Mouse (Mus musculus): ENCODE measurements around the gene Actr6. TPM values are rescaled to one million over a fixed set of nuclear protein-coding genes. Genes with fewer than 3 reads are reported as not detected.
"Not testable (repeated sequence)": the region's sequence is repeated elsewhere in the genome, so short reads cannot be mapped to it uniquely, and the experiment has no call there.

The Actr6 gene
- polyA plus RNA-seq, 1 experiment: 0.94 TPM

DNA sequence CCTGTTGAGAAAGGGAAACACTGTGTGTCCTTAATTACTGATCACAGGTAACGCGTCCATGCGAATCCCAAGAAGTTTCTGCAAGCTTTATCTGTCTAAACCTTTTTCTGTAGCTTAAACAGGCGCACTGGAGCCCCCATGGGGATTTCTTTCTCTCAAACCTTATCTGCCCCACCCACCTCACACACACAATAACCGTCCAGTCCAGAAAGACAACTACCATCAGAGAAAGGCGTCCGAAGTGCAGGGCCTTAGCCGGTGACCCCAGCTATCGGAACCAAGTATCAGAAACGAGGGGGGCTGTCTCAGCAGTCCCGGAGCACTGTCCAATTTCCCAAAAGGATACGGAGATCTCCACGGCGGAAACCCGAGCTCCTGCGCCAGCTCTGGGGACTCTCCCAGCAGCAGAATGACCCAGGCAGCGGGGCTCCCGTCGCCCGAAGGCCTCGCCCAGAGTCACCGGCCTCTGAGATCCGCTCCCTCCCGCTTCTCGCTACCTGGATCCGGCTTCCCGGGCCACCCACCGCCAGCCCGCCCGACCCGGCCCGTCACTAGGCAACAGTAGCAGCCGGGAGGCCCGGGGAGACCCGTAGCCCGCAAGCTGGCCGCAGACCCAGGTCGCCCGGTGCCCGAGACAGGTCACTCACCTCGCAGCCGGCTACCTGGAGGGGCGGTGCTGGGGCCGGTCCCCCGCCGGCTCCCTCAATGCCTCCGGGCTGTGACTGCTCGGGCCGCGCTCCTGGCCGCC is 46.5 kb downstream of the Actr6 start:
- DNase-seq (ENCODE audit: low read depth, low spot score): no peak
- WGBS: under 1% methylated on average over 50 of the region's 51 CpGs

DNA sequence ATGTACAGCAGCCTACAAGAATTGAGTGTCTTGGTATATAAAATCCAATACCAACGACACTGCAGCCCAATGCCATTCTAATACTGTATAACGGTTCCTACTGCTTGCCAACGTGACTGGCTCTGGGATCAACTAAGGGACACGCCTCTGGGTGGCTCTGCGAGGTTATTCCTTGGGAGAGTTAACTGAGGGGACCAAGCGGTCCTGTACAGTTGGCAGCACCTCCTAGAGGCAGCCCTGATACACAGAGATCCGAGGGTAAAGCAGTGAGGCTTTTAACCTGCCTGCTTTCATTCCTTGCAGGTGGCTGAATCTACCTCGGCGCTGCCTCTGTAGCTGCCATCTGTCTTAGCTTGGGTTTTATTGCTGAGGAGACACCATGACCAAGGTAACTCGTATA is 49.1 kb downstream of the Actr6 start:
- DNase-seq (ENCODE audit: low read depth, low spot score): no peak

DNA sequence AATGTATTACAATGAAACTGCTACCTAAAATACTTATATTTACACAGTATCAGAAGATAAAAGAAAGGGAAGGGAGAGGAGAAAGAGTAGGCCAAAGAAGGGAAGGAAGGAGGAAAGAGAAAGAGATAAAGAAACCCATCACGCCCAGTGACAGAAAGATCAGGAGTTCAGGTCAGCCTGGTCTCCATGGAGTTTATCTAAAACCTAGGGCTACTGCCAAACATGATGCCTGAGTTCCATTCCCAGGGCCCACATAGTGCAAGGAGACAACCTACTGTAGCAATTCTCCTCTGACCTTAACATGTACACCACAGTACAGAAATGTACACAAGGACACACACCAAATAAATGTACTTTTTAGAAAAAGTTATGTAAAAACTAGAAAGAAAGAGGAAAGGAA is 49.9 kb downstream of the Actr6 start:
- no peak for DNase-seq (ENCODE audit: low read depth, low spot score)
- 80% methylated on average over 1 of the region's 1 CpGs for WGBS

More for the DNA sequence above, 49.1 kb downstream of the Actr6 start:
- WGBS: 58% methylated on average over 10 of the region's 10 CpGs

DNA sequence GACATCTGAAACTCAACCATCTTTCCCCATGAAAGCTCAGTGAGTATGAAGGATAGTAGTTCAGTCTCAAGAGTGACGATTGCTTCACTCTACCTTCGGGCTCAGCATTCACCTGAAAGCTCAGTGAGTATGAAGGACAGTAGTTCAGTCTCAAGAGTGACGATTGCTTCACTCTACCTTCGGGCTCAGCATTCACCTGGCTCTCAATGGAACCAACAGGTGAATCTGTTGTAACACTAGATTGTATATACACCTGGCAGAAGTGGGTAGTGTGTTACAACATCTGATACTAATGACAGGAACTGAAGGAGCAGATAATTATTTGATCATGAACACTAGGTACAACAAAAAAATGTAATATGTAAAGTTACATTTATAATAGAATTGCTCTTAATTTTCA is 50.4 kb downstream of the Actr6 start:
- WGBS: 79% methylated on average over 4 of the region's 4 CpGs
- DNase-seq (ENCODE audit: low read depth, low spot score): no peak

DNA sequence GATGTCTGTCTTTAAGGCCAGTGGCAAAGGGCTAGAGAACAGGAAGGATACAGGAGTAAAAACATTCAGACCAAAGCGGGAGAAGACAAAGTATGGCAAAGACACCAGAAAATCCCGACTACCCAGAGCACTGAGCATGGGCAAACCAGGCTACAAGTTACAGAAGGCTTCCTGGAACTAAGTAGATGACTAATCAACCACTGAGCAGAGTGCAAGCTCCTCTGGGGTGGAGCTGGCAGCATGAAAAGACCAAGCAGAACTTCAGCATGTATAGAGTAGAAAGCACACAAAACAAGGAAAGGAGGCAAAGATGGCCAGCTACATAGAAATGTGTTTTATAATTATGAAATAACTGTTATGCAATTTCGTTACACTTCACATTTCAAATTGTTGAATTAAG is 51.6 kb downstream of the Actr6 start:
- WGBS: 77% methylated on average over 3 of the region's 3 CpGs
- no peak for DNase-seq (ENCODE audit: low read depth, low spot score)

DNA sequence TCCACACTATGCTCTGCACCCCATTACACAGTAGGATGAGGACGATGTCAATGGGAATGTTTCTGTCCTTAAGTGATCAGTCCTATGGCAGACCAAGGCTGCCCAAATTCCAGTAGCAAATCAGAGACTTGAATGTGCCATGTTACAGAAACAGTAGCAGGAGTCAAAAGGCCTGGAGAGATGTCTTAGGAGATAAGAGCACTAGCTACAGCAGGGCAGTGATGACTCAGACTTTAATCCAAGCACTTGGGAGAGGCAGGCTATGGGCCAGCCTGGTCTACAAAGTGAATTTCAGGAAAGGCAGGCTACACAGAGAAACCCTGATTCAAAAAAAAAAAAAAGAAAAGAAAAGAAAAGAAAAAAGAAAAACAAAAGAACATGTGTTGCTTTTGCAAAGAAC is 52.6 kb downstream of the Actr6 start:
- 94% methylated on average over 1 of the region's 1 CpGs for WGBS
- no peak for DNase-seq (ENCODE audit: low read depth, low spot score)

DNA sequence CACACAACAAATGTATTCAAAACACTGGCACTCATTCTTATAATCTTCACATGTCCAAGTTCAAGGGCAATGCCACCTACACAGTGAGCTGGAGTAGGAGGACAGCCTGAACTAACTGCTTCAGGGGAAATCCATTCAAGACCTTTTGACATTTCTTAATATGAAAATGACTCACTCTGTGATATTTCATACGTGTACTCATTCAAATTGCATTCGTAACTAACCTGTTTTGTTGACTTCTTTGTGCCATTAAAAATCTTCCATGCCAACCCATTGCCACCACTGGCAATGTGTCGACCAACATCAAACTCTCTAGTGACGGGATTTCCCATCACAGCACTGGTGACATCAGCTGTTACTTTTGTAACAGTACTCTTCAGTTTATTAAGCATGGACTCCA is 54.0 kb downstream of the Actr6 start:
- no peak for DNase-seq (ENCODE audit: low read depth, low spot score)
- WGBS: 81% methylated on average over 4 of the region's 4 CpGs

DNA sequence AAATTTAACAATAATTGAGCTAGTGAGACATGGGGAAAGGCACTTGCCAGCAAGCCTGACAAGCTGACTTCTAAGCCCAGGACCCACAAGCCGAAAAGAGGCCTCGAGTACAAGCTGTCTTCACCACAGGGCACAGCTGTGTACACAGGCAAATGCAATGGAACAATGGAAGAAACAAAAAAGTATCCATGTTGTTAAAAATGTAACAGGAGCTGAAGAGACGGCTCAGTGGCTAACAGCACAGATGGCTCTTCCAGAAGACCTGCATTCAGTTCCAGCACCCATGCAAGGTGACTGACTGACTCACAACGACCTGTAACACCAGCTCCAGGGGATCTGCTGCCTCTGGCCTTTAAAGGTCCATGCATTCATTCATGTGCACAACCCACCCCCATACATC is 55.5 kb downstream of the Actr6 start:
- 78% methylated on average over 4 of the region's 4 CpGs for WGBS
- no peak for DNase-seq (ENCODE audit: low read depth, low spot score)

DNA sequence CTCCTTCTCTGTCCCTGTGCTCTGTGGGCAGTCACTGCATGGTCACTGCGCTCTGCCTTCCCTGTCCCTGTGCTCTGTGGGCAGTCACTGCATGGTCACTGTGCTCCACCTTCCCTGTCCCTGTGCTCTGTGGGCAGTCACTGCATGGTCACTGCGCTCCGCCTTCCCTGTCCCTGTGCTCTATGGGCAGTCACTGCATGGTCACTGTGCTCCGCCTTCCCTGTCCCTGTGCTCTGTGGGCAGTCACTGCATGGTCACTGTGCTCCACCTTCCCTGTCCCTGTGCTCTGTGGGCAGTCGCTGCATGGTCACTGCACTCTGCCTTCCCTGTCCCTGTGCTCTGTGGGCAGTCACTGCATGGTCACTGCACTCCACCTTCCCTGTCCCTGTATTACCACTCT is 61.7 kb downstream of the Actr6 start:
- WGBS: 97% methylated on average over 5 of the region's 5 CpGs
- DNase-seq (ENCODE audit: low read depth, low spot score): not testable (repeated sequence)

DNA sequence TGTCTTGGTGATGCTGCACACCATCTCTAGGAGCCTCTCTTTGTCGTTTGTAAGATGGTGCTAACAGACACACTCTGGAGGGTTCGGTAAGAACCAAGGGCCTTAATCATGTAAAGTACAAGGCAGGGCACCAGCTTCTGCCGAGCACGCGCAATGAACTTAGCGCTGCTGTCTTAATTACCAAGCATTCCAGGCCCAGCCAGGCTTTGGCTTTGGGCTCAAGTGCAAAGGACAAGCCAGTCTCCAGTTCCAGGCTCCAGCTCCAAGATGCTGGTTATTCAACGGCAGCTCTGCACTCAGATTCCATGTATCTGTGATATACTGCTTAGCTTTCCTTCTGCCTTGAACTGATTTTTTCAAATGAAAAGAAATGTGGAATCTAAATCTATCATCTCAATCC is 64.5 kb downstream of the Actr6 start:
- DNase-seq (ENCODE audit: low read depth, low spot score): no peak

DNA sequence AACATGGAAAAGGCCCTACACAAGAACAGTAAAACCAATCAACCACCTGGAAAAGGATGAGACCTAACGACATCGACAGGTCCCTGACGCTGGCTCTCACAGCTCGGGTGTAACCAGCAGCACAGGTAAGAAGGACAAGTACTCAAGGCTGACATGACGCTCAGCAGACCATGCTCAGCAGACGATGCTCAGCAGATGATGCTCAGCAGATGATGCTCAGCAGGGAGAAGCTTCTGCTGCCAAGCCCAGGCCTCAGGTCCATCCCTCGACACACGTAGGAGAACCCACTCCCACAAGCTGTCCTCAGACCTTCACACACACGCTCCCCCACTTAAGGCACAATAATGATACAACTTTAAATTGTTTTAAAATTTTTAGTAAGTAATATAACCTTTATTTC is 66.4 kb downstream of the Actr6 start:
- 81% methylated on average over 9 of the region's 9 CpGs for WGBS
- DNase-seq (ENCODE audit: low read depth, low spot score): no peak

More for the DNA sequence above, 64.5 kb downstream of the Actr6 start:
- 78% methylated on average over 7 of the region's 7 CpGs for WGBS

DNA sequence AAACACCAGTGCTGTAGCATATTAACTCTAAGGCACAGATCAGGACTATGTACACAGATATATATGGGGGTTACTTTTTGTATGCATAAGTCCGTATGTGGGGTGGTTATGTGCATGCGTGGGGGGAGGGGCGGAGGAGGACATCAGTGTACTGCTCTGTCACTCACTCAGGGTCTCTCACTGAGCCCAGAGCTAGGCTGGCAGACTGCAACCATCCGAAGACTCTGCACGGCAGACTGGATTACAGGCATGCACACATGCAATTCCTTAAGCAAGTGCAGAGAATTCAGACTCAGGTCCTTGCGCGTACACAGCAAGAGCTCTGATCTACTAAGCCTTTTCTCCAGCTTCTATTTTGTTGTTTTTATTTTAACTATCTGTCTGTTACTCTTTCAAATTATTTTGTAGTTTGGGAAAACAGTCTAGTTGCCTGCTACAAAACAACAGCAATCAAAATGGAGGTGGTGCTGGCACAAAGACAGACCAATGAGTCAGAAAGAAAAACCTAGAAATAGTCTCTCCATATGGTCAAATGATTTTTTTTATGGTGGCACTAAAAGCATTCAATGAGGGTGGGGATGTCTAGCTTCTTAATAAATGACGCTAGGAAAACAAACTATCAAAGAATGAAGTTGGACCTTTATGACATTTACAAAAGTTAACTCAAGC is 67.0 kb downstream of the Actr6 start:
- DNase-seq (ENCODE audit: low read depth, low spot score): no peak
- WGBS: 89% methylated on average over 8 of the region's 8 CpGs

Other genes with a start within 250 kb of the Actr6 start
- 44.6 and 70.1 TPM in 2 replicates for gene Nr1h4, start 198.7 kb downstream of the Actr6 start, polyA plus RNA-seq (2012; rRNA removed)
- 0.23 and 0.77 TPM in 2 replicates for gene Slc17a8, start 111.0 kb downstream of the Actr6 start, polyA plus RNA-seq (2012; rRNA removed)
- 13.7 and 22.2 TPM in 2 replicates for gene Scyl2, start 46.0 kb downstream of the Actr6 start, polyA plus RNA-seq (2012; rRNA removed)
- 8.5 and 15.7 TPM in 2 replicates for gene Uhrf1bp1l, start 12.7 kb upstream of the Actr6 start, polyA plus RNA-seq (2012; rRNA removed)
- 0.17 and 0.33 TPM in 2 replicates for gene Anks1b, start 141.2 kb upstream of the Actr6 start, polyA plus RNA-seq (2012; rRNA removed)

Data from large intestine, adult 2 months (tissue).